Mouse (Mus musculus): ENCODE data around the gene Nsrp1. TPM values are rescaled to one million over a fixed set of nuclear protein-coding genes. Genes with fewer than 3 reads are reported as not detected.

Gene Nsrp1
- polyA plus RNA-seq, 1 experiment from 2014 or later: 56.2 TPM

DNA sequence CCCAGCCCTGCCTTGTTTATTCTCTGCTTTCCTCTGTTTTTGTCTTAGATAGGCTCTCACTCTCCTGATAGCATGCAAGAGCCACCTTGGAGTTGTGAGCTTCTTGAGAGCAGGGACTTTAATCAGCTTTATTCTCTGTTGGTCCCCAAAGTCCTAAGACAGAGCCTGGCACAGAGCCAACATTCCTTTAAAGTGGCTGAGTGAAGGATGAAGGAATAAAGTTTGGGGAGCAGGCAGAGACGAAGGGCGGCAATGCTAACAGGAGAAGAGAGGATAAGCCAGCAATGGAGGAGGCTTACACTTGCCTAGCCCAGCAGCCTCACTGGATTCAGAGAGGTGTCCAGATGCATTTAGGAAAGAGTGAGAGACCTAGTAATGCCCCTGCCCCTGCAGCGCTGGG is 18.3 kb upstream of the Nsrp1 start:
- H3K4me2 ChIP-seq: no peak overlapping the region
- ATAC-seq (ENCODE audit: low FRiP score) (no peak), DNase-seq (ENCODE audit: low spot score, missing footprints) (no peak)
- H3K36me3 ChIP-seq (ENCODE audit: control insufficient read depth, insufficient read depth, low read length): no peaks in the 10 kb centered on the region
- H3K9ac ChIP-seq (ENCODE audit: low read length): no peak overlapping the region
- H3K27me3 ChIP-seq (ENCODE audit: control insufficient read depth, insufficient read depth, low read length): no peaks in the 10 kb centered on the region
- WGBS: 80% methylated on average over 3 of the region's 3 CpGs
- H3K4me1 ChIP-seq (ENCODE audit: control insufficient read depth, insufficient read depth, low read length): no peaks in the 10 kb centered on the region
- no peaks in the 10 kb centered on the region for H3K9me3 ChIP-seq (ENCODE audit: control insufficient read depth, low read length)
- no peak overlapping the region for H3K4me3 ChIP-seq (ENCODE audit: low read depth, low read length)
- no peak overlapping the region for H3K27ac ChIP-seq (ENCODE audit: low read depth, low read length)

DNA sequence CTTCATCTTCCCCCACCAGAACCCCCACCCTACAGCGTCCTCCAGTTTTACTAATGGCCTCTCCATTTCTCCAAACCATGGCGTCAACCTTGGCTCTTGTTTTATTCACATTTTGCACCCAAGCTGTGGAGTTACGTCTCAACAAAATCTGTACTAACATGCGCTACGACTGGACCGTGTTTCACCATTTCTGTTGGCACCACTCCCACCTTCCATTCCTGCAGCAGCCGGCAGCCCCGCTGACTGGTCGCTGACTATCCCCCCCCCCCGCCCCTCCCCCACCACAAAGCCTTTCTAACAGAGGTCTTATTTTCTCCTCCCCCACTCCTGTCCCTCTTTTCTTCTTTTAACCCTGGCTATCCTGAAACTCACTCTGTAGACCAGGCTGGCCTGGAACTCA is 17.0 kb upstream of the Nsrp1 start:
- H3K4me1 ChIP-seq (ENCODE audit: control insufficient read depth, insufficient read depth, low read length): no peaks in the 10 kb centered on the region
- H3K27ac ChIP-seq (ENCODE audit: low read depth, low read length): no peak overlapping the region
- no peaks in the 10 kb centered on the region for H3K9me3 ChIP-seq (ENCODE audit: control insufficient read depth, low read length)
- H3K36me3 ChIP-seq (ENCODE audit: control insufficient read depth, insufficient read depth, low read length): no peaks in the 10 kb centered on the region
- no peak overlapping the region for H3K4me2 ChIP-seq
- H3K9ac ChIP-seq (ENCODE audit: low read length): no peak overlapping the region
- H3K4me3 ChIP-seq (ENCODE audit: low read depth, low read length): no peak overlapping the region
- DNase-seq (ENCODE audit: low spot score, missing footprints) (no peak), ATAC-seq (ENCODE audit: low FRiP score) (no peak)
- no peaks in the 10 kb centered on the region for H3K27me3 ChIP-seq (ENCODE audit: control insufficient read depth, insufficient read depth, low read length)
- 70% methylated on average over 10 of the region's 10 CpGs for WGBS

DNA sequence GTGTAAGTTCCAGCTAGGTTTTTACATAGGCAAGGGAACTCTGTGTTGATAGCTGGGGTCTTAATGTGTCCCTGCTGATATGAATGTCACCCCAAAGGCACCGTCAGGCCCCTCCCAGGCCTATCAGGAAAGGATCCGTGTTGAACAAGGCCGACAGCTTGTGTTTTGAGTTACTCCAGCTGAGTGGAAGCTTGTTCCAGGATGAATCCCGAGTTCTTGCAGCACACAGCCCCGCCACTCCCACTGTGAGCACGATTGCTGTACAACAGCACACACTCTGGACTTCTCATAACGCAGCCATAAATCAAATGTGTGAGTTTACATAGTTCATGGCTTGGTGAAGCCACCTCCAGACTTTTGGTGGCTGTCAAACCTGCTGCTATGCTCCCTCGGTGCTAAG is 15.9 kb upstream of the Nsrp1 start:
- 80% methylated on average over 8 of the region's 8 CpGs for WGBS
- H3K9ac ChIP-seq (ENCODE audit: low read length): no peak overlapping the region
- ATAC-seq (ENCODE audit: low FRiP score) (no peak), DNase-seq (ENCODE audit: low spot score, missing footprints) (no peak)
- H3K27ac ChIP-seq (ENCODE audit: low read depth, low read length): no peak overlapping the region
- H3K9me3 ChIP-seq (ENCODE audit: control insufficient read depth, low read length): no peaks in the 10 kb centered on the region
- no peaks in the 10 kb centered on the region for H3K4me1 ChIP-seq (ENCODE audit: control insufficient read depth, insufficient read depth, low read length)
- no peak overlapping the region for H3K4me3 ChIP-seq (ENCODE audit: low read depth, low read length)
- H3K36me3 ChIP-seq (ENCODE audit: control insufficient read depth, insufficient read depth, low read length): no peaks in the 10 kb centered on the region
- no peaks in the 10 kb centered on the region for H3K27me3 ChIP-seq (ENCODE audit: control insufficient read depth, insufficient read depth, low read length)
- no peak overlapping the region for H3K4me2 ChIP-seq

GRCm38 (mm10) chr11:77093208-77093607 is 15.0 kb upstream of the Nsrp1 start:
- Histone ChIP-seq H3K9me3 (ENCODE audit: control insufficient read depth, low read length) (no peaks in the 10 kb centered on the region), H3K36me3 (ENCODE audit: control insufficient read depth, insufficient read depth, low read length) (no peaks in the 10 kb centered on the region), H3K4me2 (peak overlapping the region; percentile 26; the same call in 1 of the 2 replicates), H3K27ac (ENCODE audit: low read depth, low read length) (no peak overlapping the region), H3K4me3 (ENCODE audit: low read depth, low read length) (no peak overlapping the region), H3K27me3 (ENCODE audit: control insufficient read depth, insufficient read depth, low read length) (no peaks in the 10 kb centered on the region), H3K9ac (ENCODE audit: low read length) (no peak overlapping the region), H3K4me1 (ENCODE audit: control insufficient read depth, insufficient read depth, low read length) (no peaks in the 10 kb centered on the region)
- ATAC-seq (ENCODE audit: low FRiP score): no peak
- DNase-seq (ENCODE audit: low spot score, missing footprints): peak; percentile 87
- WGBS: 1% methylated on average over 11 of the region's 11 CpGs

GRCm38 (mm10) chr11:77089162-77089561 is 10.9 kb upstream of the Nsrp1 start:
- H3K4me2 ChIP-seq: no peak overlapping the region
- no peak overlapping the region for H3K9ac ChIP-seq (ENCODE audit: low read length)
- H3K4me1 ChIP-seq (ENCODE audit: control insufficient read depth, insufficient read depth, low read length): no peaks in the 10 kb centered on the region
- no peaks in the 10 kb centered on the region for H3K27me3 ChIP-seq (ENCODE audit: control insufficient read depth, insufficient read depth, low read length)
- H3K27ac ChIP-seq (ENCODE audit: low read depth, low read length): no peak overlapping the region
- DNase-seq (ENCODE audit: low spot score, missing footprints) (no peak), ATAC-seq (ENCODE audit: low FRiP score) (no peak)
- no peaks in the 10 kb centered on the region for H3K36me3 ChIP-seq (ENCODE audit: control insufficient read depth, insufficient read depth, low read length)
- 73% methylated on average over 2 of the region's 2 CpGs for WGBS
- no peaks in the 10 kb centered on the region for H3K9me3 ChIP-seq (ENCODE audit: control insufficient read depth, low read length)
- H3K4me3 ChIP-seq (ENCODE audit: low read depth, low read length): no peak overlapping the region

- H3K4me2 ChIP-seq: no peak overlapping the region
- no peaks in the 10 kb centered on the region; the same call in 1 of the 2 replicates for H3K27me3 ChIP-seq (ENCODE audit: control insufficient read depth, insufficient read depth, low read length)
- ATAC-seq (ENCODE audit: low FRiP score) (no peak), DNase-seq (ENCODE audit: low spot score, missing footprints) (no peak)
- 77% methylated on average over 2 of the region's 2 CpGs for WGBS
- H3K27ac ChIP-seq (ENCODE audit: low read depth, low read length): no peak overlapping the region
- no peaks in the 10 kb centered on the region for H3K9me3 ChIP-seq (ENCODE audit: control insufficient read depth, low read length)
- no peak overlapping the region for H3K4me3 ChIP-seq (ENCODE audit: low read depth, low read length)
- no peak overlapping the region for H3K9ac ChIP-seq (ENCODE audit: low read length)
- no peaks in the 10 kb centered on the region for H3K36me3 ChIP-seq (ENCODE audit: control insufficient read depth, insufficient read depth, low read length)
- H3K4me1 ChIP-seq (ENCODE audit: control insufficient read depth, insufficient read depth, low read length): no peaks in the 10 kb centered on the region
Observed at GRCm38 (mm10) chr11:77087004-77087403, 8.8 kb upstream of the Nsrp1 start.

- H3K4me3 ChIP-seq (ENCODE audit: low read depth, low read length): no peak overlapping the region
- no peak overlapping the region for H3K9ac ChIP-seq (ENCODE audit: low read length)
- H3K27me3 ChIP-seq (ENCODE audit: control insufficient read depth, insufficient read depth, low read length): no peaks in the 10 kb centered on the region; the same call in 1 of the 2 replicates
- no peak overlapping the region for H3K4me2 ChIP-seq
- no peak overlapping the region for H3K27ac ChIP-seq (ENCODE audit: low read depth, low read length)
- no peaks in the 10 kb centered on the region for H3K4me1 ChIP-seq (ENCODE audit: control insufficient read depth, insufficient read depth, low read length)
- ATAC-seq (ENCODE audit: low FRiP score): no peak
- 66% methylated on average over 5 of the region's 5 CpGs for WGBS
- H3K9me3 ChIP-seq (ENCODE audit: control insufficient read depth, low read length): no peaks in the 10 kb centered on the region
- no peaks in the 10 kb centered on the region for H3K36me3 ChIP-seq (ENCODE audit: control insufficient read depth, insufficient read depth, low read length)
- DNase-seq (ENCODE audit: low spot score, missing footprints): no peak
Observed at GRCm38 (mm10) chr11:77084001-77084682, 5.9 kb upstream of the Nsrp1 start.

DNA sequence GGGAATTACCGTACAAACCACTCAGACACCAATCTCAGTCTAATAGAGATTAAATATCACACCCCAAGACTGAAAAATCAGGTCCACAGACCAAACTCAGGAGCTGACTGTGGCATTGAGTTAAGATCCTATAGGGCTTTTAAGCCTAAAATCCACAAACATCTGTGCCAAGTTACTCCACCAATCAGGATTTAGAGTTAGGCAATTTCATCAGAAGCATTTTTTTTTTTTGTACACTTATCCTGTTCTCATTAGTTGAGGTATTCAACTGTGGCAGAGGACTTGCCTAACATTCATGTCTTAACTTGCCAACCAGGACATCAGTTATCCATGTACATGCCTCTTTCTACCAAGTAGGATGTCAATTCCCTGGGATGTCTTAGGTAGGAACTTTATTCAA is 1.1 kb upstream of the Nsrp1 start:
- no peak for ATAC-seq (ENCODE audit: low FRiP score)
- no peak overlapping the region for H3K9ac ChIP-seq (ENCODE audit: low read length)
- no peaks in the 10 kb centered on the region; the same call in 1 of the 2 replicates for H3K36me3 ChIP-seq (ENCODE audit: control insufficient read depth, insufficient read depth, low read length)
- no peaks in the 10 kb centered on the region for H3K9me3 ChIP-seq (ENCODE audit: control insufficient read depth, low read length)
- 91% methylated on average over 1 of the region's 1 CpGs for WGBS
- H3K4me1 ChIP-seq (ENCODE audit: control insufficient read depth, insufficient read depth, low read length): peaks cover 2% of the 10 kb centered on the region; the same call in 1 of the 2 replicates
- H3K4me2 ChIP-seq: no peak overlapping the region
- no peak overlapping the region for H3K4me3 ChIP-seq (ENCODE audit: low read depth, low read length)
- DNase-seq (ENCODE audit: low spot score, missing footprints): no peak
- no peak overlapping the region for H3K27ac ChIP-seq (ENCODE audit: low read depth, low read length)
- no peaks in the 10 kb centered on the region; the same call in 1 of the 2 replicates for H3K27me3 ChIP-seq (ENCODE audit: control insufficient read depth, insufficient read depth, low read length)

DNA sequence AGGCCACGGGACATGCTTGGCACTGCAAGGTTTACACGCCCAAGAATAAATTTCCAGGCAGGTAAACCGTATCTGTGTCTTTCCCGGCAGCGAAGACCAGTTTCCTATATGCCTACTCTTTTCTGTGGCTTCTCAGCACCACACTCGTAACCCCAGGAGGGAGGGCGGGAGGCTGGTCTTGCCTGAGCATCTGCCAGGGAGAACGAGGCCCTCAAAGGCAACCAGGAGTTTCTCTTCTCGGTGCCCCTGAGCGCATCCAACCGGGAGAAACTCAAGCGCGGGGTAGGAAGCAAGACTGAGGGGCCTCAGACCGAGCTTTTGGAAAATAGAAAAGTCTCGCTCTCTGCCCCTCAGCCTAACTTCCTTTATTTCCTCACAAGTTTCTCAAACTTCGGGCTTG is 443 bp downstream of the Nsrp1 start:
- no peaks in the 10 kb centered on the region; the same call in 1 of the 2 replicates for H3K27me3 ChIP-seq (ENCODE audit: control insufficient read depth, insufficient read depth, low read length)
- H3K27ac ChIP-seq (ENCODE audit: low read depth, low read length): peak overlapping the region; percentile 28; the same call in 1 of the 2 replicates
- WGBS: 3% methylated on average over 16 of the region's 16 CpGs
- H3K36me3 ChIP-seq (ENCODE audit: control insufficient read depth, insufficient read depth, low read length): no peaks in the 10 kb centered on the region; the same call in 1 of the 2 replicates
- H3K9me3 ChIP-seq (ENCODE audit: control insufficient read depth, low read length): no peaks in the 10 kb centered on the region
- H3K9ac ChIP-seq (ENCODE audit: low read length): peak overlapping the region; percentile 73
- DNase-seq (ENCODE audit: low spot score, missing footprints): no peak
- ATAC-seq (ENCODE audit: low FRiP score): peak; percentile 63; the same call in 1 of the 2 replicates
- H3K4me3 ChIP-seq (ENCODE audit: low read depth, low read length): peak overlapping the region; percentile 64
- H3K4me1 ChIP-seq (ENCODE audit: control insufficient read depth, insufficient read depth, low read length): peaks cover 2% of the 10 kb centered on the region; the same call in 1 of the 2 replicates
- peak overlapping the region; percentile 53 for H3K4me2 ChIP-seq
